Mouse (Mus musculus) v-Abl transformed pro-B cells (cell line): ENCODE measurements around the gene Heatr5a.

Experiments used
- in situ Hi-C, 2 experiments: fragments of 400-800 bp; cut with MboI; formaldehyde crosslinking; loops; one replicate each; pipeline ENCODE4 v1.15.1; 2025; ENCODE audit not compliant: unreplicated experiment in 2 of 2

Gene Heatr5a

DNA sequence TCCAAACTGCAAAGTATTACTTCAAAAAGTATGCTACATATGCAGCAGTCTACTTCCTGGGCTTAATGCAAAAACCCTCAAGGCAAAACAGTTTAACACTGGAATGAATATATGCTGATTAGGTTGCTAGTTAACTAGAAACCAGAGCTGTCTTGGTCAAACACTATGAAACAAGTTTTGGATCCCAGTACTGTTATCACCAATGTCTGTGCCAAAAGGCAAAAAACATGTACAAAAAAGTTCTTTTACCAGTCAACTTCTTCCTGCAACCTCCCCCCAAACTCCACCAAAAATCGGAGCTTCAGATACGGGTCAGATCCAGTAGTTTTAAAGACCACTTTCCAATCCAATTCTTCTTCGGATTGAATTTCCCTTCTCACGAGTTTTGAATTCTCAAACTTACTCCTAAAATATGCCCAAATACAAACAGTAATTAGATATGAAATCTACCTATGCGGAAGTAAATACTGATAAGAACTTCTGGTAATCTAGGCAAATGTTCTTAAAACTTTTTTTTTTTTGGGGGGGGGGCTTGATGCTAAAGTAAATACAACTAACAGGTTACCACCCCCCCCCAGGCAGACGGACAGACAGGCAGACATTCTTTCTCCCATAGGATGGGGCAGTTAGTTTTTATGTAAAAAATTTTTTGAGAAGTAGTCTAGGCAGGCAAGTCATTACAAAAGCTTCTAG lies 143.0 kb downstream of the Heatr5a start:
- in situ Hi-C loops, result loop anchor here (5.0 to 25.0 kb wide), 4 partner anchors 59 to 784 kb away; partner anchors contain the start of gene Heatr5a (in 1 of the 2)
